Mouse (Mus musculus) midbrain, embryonic 10.5 days (tissue): ENCODE results near the gene Six4. TPM values are rescaled to one million over a fixed set of nuclear protein-coding genes. Genes with fewer than 3 reads are reported as not detected.
"Not testable (repeated sequence)": the region's sequence is repeated elsewhere in the genome, so short reads cannot be mapped to it uniquely, and the experiment has no call there.

Experiments used
- DNase-seq: peaks from one replicate; pipeline ENCODE4 v3.0.0-alpha.2; 2017; ENCODE audit warnings: low spot score
- H3K27ac ChIP-seq: fragments of 300-500 bp; sonication (generic); replicated peaks from 2 replicates; pipeline ENCODE4 v1.5.1; 2016; ENCODE audit warnings: mild to moderate bottlenecking
- H3K27me3 ChIP-seq: fragments of 300-500 bp; sonication (generic); 2 replicates; pipeline ENCODE4 v1.6.1; 2016; ENCODE audit warnings: low read depth, mild to moderate bottlenecking; ENCODE audit not compliant: poor library complexity, severe bottlenecking
- H3K36me3 ChIP-seq: fragments of 300-500 bp; sonication (generic); 2 replicates; pipeline ENCODE4 v1.6.1; 2016; ENCODE audit warnings: mild to moderate bottlenecking, moderate library complexity
- H3K4me1 ChIP-seq: fragments of 300-500 bp; sonication (generic); 2 replicates; pipeline ENCODE4 v1.6.1; 2016
- H3K4me3 ChIP-seq: fragments of 300-500 bp; sonication (generic); 2 replicates; pipeline ENCODE4 v1.5.1; 2016; ENCODE audit warnings: mild to moderate bottlenecking, moderate library complexity
- H3K9me3 ChIP-seq: fragments of 300-500 bp; sonication (generic); replicated peaks from 2 replicates; pipeline ENCODE4 v1.6.1; 2016; ENCODE audit warnings: mild to moderate bottlenecking
- WGBS: fragments of 180-500 bp; shearing (Covaris S2); methylation state at CpG from one replicate; pipeline ENCODE4 v1.1.7; 2016; 5-methylcytosine and 5-hydroxymethylcytosine counted together
- polyA plus RNA-seq: library from polyadenylated mRNA; unstranded; fragments of >200 nt; fragmentation: Nextera tagmentation; extraction: Ambion mirVana; gene quantifications from 2 replicates; pipeline ENCODE4 v1.2.1, GENCODE M21; 2016

The Six4 gene
- polyA plus RNA-seq, 1 experiment from 2014 or later = 3.9 TPM

DNA sequence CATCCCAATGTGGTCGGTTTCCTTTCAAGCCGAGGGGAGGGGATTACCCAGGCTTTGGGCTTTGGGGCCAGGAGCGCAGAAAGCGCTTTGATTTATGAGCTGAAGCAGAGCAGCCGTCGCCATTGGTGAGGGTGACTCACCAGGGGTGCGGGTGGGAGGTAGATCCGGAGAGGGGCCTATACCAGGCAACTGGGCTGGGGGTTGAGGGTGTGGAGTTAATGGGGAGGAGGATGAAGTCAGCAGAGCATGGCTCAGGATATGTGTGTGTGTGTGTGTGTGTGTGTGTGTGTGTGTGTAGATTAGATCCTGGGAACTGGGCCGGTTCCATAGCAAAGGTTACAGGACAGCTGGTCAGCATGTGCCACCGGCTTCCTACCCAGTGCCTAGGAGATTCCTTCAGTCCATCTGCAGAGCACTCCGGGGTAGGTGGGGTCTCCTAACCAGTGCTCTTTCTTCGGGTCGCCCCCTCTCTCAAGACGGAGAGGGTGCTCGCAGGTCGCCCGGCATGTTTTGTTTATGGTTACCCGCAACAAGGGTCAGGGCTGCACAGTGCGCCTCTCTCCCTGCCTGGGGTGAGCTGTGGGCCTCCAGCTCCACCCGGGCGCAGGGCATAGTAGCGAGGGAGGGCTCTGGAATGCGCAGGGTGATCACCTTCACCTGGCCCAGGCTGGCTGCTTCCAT lies 2.7 kb downstream of the Six4 start:
- Histone ChIP-seq H3K36me3 (peaks cover 24% of the 10 kb centered on the region), H3K4me1 (peaks cover 30% of the 10 kb centered on the region), H3K4me3 (peak overlapping the region; percentile 85), H3K27me3 (peaks cover 32% of the 10 kb centered on the region), H3K27ac (peak overlapping the region; percentile 52), H3K9me3 (no peaks in the 10 kb centered on the region)
- peak; percentile 38 for DNase-seq
- WGBS = 3% methylated on average over 23 of the region's 23 CpGs

DNA sequence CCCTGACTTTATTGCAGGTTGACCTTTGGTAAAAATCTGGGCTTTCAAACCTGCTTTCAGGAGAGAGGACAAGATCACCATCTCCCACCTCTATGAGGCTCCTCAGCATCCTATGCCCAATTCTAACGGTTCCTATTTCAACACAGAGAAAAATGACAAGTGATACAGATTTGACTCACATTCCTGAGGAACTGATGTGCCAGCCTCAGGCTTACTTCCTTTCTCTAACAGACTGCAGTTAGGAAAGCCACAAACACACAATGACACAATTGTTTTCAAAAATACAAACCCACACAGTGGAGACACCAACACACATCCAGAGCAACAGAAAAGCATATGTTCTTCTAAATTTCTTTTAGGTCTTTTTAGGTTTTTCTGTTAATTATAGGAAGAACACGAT lies 5.4 kb downstream of the Six4 start:
- no peak overlapping the region for H3K27ac ChIP-seq
- peaks cover 25% of the 10 kb centered on the region for H3K4me1 ChIP-seq
- DNase-seq = no peak
- H3K4me3 ChIP-seq = no peak overlapping the region
- H3K27me3 ChIP-seq = peaks cover 18% of the 10 kb centered on the region
- WGBS = 94% methylated on average over 2 of the region's 2 CpGs
- 0 out of 2 replicates have a peak, but pooled peaks cover 6% of the 10 kb centered on the region for H3K9me3 ChIP-seq
- H3K36me3 ChIP-seq = peaks cover 46% of the 10 kb centered on the region

DNA sequence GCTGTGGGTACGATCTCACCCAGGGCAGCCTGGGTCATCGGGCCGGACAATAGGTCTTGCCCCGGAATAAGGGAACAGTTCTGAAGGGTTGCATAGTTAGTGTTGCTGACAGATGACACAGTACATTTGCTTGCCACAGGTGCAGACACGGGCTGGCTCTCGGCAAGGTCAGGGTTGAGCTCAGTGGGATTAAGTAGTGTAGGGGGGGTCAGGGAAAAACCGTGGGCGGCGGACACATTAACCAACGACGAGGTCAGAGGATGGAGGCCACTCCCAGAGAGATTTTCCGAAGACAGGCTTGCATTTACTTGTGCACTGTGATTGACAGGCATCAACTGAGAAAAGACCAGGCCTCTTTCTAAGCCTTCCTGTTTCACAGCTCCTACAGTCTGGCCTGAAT lies 9.5 kb downstream of the Six4 start:
- 90% methylated on average over 12 of the region's 12 CpGs for WGBS
- H3K36me3 ChIP-seq = peaks cover 60% of the 10 kb centered on the region
- H3K27me3 ChIP-seq = no peaks in the 10 kb centered on the region
- no peak for DNase-seq
- no peak overlapping the region for H3K27ac ChIP-seq
- H3K4me3 ChIP-seq = no peak overlapping the region
- H3K9me3 ChIP-seq = 0 out of 2 replicates have a peak, but pooled peaks cover 6% of the 10 kb centered on the region
- H3K4me1 ChIP-seq = no peaks in the 10 kb centered on the region

DNA sequence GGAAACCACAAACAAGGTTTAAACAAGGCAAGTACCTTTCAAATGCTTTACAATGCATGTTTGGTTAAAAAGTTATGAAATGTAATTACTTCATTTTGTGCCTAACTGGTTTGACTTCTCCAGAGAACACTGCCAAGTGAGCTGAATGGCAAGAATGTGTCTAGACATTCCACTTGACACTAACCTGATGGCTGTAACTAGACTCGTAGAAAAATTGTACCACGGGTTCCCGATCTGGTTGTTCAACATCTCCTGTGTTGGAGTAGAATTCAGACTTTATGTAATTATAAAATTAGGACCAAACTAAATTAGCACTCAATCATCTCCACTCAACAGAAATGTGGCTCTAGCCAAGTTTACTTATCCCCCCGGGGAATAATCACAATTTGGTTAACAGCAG lies 14.7 kb downstream of the Six4 start:
- 93% methylated on average over 4 of the region's 4 CpGs for WGBS
- Histone ChIP-seq H3K27ac (no peak overlapping the region), H3K27me3 (no peaks in the 10 kb centered on the region), H3K4me1 (no peaks in the 10 kb centered on the region), H3K9me3 (0 out of 2 replicates have a peak, but pooled peaks cover 2% of the 10 kb centered on the region), H3K4me3 (no peak overlapping the region), H3K36me3 (peaks cover 26% of the 10 kb centered on the region)
- DNase-seq = no peak

DNA sequence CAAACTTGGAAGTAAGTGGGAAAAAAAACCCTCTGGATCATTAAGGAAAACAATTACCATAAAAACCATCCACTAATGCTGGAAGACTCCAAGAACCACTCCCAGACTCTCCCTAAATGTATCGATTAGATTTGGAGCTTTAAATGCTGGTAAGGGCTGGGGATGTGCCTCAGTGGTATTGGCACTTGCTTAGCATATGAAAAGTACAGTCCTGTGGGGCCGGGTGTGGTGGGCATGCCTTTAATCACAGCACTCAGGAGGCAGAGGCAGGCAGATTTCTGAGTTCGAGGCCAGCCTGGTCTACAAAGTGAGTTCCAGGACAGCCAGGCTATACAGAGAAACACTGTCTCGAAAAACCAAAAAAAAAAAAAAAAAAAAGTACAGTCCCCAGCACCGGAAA lies 17.1 kb downstream of the Six4 start:
- H3K27me3 ChIP-seq, H3K36me3 ChIP-seq, H3K9me3 ChIP-seq, DNase-seq, H3K4me3 ChIP-seq, H3K4me1 ChIP-seq, H3K27ac ChIP-seq: not testable (repeated sequence)
- WGBS = 89% methylated on average over 5 of the region's 5 CpGs

DNA sequence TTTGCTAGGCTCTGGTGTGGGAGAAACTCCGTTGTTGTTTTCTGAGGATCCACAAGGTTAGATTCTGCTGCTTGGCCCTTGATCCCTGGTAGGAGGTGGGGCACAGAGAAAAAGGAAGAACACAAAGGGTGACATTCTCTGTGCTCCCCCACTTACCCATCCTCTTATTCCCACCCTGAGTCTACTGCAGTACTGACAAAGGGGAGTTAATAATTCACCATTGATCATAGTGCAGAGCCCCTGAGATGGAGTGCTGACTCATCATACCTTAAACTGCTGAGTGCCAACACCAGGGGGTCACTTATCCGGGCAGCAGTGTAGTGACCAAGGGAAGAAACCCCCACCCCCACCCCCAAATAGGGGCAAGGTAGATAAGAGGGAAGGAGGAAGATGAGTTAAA lies 18.7 kb downstream of the Six4 start:
- H3K4me3 ChIP-seq = no peak overlapping the region
- WGBS = 63% methylated on average over 2 of the region's 2 CpGs
- no peaks in the 10 kb centered on the region for H3K9me3 ChIP-seq
- H3K36me3 ChIP-seq = no peaks in the 10 kb centered on the region
- H3K27me3 ChIP-seq = no peaks in the 10 kb centered on the region
- no peak overlapping the region for H3K27ac ChIP-seq
- DNase-seq = no peak
- H3K4me1 ChIP-seq = no peaks in the 10 kb centered on the region

DNA sequence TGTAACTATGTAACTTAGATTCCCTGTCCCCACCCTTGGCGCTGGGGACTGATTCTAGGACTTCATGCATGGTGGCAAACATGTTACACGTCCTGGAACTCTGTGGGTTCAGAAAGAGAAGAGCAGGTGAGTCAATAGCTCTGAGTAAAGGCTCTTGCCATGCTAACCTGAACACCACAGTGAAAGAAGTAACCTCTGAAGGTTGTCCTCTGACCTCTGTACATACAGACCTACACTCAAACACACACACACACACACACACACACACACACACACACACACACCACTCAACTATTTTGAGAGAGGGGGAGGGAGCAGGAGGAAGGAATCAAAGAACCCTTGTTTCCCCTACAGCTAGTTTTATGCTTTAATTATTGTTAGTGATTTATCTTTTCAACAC lies 19.1 kb downstream of the Six4 start:
- Histone ChIP-seq H3K4me3 (no peak overlapping the region), H3K27ac (no peak overlapping the region), H3K36me3 (no peaks in the 10 kb centered on the region), H3K27me3 (no peaks in the 10 kb centered on the region), H3K9me3 (no peaks in the 10 kb centered on the region), H3K4me1 (no peaks in the 10 kb centered on the region)
- DNase-seq = no peak
- 78% methylated on average over 2 of the region's 2 CpGs for WGBS

DNA sequence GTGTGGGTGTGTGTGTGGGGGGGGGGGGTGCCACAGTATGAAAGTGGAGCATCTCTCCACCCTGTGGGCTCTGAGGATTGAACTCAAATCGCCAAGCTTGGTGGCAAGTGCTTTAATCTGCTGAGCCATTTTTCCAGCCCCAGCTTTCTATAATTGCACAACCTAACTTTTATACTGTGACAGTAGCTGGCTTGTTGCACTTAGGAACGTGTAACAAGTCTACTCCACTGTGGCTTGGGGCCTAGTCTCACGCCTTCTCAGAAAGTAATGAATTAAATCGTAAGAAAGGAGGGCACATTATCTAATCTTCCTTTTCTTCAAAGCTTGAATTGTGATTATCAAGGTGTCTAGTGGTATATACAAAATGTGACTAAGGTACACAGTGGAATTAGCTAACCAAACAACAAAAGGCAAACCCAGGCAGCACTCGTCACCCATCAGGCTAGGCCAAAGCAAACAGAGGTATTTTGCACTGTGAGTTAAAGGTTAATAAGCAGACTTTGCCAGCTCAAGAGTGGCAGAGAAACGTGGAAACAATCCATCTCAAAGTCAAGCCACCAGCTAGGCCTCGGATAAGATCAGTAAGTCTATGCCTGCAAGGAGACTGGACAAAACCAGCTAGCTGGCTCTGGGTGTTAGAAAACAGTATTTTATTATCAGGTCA lies 22.5 kb downstream of the Six4 start:
- no peaks in the 10 kb centered on the region for H3K9me3 ChIP-seq
- no peak overlapping the region for H3K4me3 ChIP-seq
- H3K27me3 ChIP-seq = no peaks in the 10 kb centered on the region
- no peak overlapping the region for H3K27ac ChIP-seq
- 79% methylated on average over 7 of the region's 7 CpGs for WGBS
- no peaks in the 10 kb centered on the region for H3K4me1 ChIP-seq
- DNase-seq = no peak
- no peaks in the 10 kb centered on the region for H3K36me3 ChIP-seq

DNA sequence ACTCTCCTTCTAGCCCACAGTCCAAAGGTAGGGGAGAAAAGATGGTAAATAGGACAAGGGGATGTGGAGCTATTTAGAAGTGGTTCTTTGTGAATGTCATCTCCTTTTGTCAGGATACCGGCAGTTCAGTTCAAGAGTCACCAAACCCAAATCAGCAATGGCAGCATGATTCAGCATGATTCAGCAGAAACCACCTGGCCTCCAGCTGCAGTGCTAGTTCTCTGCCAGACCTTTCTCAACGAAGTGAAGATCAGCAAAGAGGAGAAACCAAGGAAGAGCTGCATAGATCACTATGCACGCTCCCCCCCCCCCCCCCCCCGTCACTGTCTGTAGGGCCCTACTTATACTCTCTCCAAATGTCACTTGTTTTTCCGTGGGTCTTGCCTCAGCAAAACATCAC lies 24.3 kb downstream of the Six4 start:
- no peak overlapping the region for H3K4me3 ChIP-seq
- no peaks in the 10 kb centered on the region for H3K9me3 ChIP-seq
- H3K27me3 ChIP-seq = no peaks in the 10 kb centered on the region
- no peak overlapping the region for H3K27ac ChIP-seq
- H3K36me3 ChIP-seq = no peaks in the 10 kb centered on the region
- no peak for DNase-seq
- H3K4me1 ChIP-seq = no peaks in the 10 kb centered on the region
- WGBS = 67% methylated on average over 5 of the region's 5 CpGs

DNA sequence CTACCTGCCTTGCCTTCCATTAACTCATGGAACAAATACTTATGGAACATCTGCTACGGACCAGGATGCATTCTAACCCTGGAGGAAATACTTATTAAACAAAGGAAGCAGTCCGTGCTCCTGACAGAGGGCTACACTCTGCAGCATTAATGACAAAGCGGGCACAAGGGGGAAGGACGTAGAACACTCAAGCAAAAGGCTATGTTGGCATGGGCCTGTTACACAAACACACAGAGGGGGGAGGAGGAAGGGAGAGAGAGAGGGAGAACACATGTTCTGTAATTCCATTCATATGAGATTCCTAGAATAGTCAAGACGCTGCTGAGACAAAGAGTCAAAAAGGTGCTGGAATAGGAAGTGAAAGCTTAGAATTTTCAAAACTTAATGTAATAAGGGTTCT lies 24.8 kb downstream of the Six4 start:
- H3K27me3 ChIP-seq = no peaks in the 10 kb centered on the region
- H3K4me3 ChIP-seq = no peak overlapping the region
- DNase-seq = no peak
- H3K27ac ChIP-seq = no peak overlapping the region
- H3K9me3 ChIP-seq = no peaks in the 10 kb centered on the region
- H3K36me3 ChIP-seq = no peaks in the 10 kb centered on the region
- 87% methylated on average over 5 of the region's 5 CpGs for WGBS
- no peaks in the 10 kb centered on the region for H3K4me1 ChIP-seq

DNA sequence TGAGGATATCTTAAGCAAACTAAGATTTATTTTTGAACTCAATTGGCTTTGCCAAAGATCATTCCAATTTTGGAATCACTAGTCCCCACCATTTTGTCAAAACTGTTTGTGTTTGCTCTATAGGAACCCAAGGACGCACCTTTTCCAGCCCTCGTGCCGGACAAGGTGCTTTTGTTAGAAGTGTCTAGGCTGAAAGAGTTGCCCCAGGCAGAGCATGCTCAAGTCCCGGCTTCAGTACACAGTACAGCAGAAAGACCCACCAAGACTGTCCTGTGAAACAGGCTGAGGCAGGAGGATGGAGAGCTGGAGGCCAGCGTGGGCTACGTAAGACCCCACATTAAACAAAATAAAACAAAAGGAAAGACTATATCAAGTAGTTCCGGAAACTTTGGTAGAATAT lies 26.2 kb downstream of the Six4 start:
- Histone ChIP-seq H3K9me3 (no peaks in the 10 kb centered on the region), H3K4me1 (no peaks in the 10 kb centered on the region), H3K36me3 (no peaks in the 10 kb centered on the region), H3K27ac (no peak overlapping the region), H3K27me3 (no peaks in the 10 kb centered on the region), H3K4me3 (no peak overlapping the region)
- WGBS = 94% methylated on average over 7 of the region's 7 CpGs
- DNase-seq = no peak

DNA sequence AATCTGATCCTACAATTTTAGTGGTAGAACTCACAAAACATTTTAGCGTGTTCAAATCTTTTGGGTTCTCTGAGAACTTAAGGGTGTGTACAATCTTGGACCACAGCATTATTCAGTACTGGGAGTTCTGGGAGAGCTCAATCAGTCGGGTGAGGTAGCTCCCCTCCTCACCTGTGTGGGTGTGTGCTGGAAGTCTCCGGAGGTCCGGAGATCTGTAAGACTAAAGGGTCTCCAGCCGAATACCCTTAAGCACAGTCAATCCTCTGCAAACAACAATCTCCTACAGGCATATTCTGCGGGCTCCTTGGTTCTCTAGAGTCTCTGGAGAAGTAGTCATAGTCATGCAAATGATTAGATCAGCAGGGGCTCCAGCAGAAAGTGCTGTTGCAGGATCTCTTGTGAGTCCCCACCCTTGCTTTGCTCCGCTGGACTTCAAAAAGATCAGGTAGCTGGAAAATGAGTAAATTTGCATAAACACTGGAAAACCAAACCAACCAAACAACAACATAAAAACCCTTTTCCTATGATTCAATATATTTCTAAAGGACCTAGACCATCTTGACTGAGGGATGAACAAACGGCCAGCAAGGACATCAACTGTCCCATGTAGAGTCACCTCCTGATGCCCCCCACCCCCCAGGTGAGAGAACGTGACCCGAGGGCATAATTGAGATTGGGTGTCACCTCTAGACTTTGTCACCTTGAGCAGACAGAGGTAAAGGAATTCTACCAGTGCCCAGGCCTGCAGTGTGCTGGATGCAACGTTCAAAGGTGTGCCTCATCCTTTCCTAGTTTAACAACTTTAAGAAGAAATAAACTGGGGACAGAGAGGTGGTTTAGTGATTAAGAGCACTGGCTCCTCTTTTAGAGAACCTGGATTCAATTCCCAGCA lies 27.3 kb downstream of the Six4 start:
- Histone ChIP-seq H3K4me3 (no peak overlapping the region), H3K27ac (no peak overlapping the region), H3K36me3 (no peaks in the 10 kb centered on the region), H3K27me3 (no peaks in the 10 kb centered on the region), H3K9me3 (no peaks in the 10 kb centered on the region), H3K4me1 (no peaks in the 10 kb centered on the region)
- DNase-seq = no peak
- 22% methylated on average over 11 of the region's 11 CpGs for WGBS

DNA sequence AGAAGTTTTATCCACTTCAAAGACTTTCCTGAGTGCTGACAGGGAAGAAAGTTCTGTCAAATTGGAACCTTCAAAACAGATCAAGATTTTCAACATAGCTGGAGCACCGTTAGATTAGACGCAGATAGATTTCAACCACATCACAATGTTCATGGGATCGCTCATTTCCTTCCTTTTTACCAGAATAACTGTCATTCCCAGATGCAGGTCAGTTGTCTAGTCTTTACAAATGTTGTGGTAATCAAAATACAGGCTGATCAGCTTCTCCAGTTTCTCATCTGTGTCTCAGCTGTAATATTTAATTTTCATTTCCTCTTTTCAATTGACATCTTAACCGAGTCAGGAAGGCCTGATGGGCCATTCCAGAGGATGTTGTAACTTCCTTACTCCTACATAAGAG lies 29.5 kb downstream of the Six4 start:
- H3K9me3 ChIP-seq = no peaks in the 10 kb centered on the region
- no peak for DNase-seq
- 87% methylated on average over 4 of the region's 4 CpGs for WGBS
- H3K36me3 ChIP-seq = no peaks in the 10 kb centered on the region
- no peak overlapping the region for H3K27ac ChIP-seq
- no peaks in the 10 kb centered on the region for H3K4me1 ChIP-seq
- no peak overlapping the region for H3K4me3 ChIP-seq
- no peaks in the 10 kb centered on the region for H3K27me3 ChIP-seq
